Comparison of ENCODE assay signal across 7 mouse cellular contexts in the genomic region with DNA sequence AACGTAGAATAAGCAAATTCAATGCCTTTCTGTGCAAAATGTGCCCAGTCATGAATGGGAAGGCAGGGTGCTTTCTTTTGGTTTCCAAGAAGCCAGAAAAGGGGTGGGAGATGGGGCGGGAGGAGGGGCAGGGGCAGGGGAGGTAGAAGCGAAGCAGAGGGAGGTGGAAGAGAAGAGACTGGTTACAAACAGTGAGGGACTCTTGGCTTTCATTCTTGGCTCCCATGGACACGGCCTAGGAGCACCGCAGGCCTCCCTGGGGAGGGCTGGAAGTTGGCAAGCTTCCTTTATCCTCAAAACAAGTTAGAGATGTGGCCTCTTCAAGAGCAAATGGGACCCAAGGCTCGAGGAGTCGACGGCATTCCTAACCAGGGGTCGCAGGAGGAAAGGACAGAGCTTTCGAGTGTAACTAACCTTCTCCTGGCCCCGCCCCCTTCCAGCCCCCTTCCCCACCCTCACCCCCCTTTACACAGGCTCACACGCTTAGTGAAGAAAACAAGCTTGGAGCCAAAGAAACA. TPM values are rescaled to one million over a fixed set of nuclear protein-coding genes. Genes with fewer than 3 reads are reported as not detected.
A peak's percentile ranks its signal among the peaks of the same experiment; 100 is the strongest.
DNase-seq lines count a peak whose midpoint lies in the region; ATAC-seq and TF ChIP-seq lines count a peak whose summit lies in the region.

Gene Ccdc190, plus strand, starts transcription at position 195 of the 518 bp plus-strand sequence.

- no peak for TF ChIP-seq CTCF in brain, embryonic 14.5 days (IDR thresholded peaks at IDR 0.05; ENCODE audit: borderline replicate concordance, extremely low read depth, insufficient read depth, insufficient read length)
- TF ChIP-seq CTCF in stomach, postnatal 0 days (IDR thresholded peaks at IDR 0.05; ENCODE audit: low read depth), result no peak

- peak within 1 kb of the TSS; percentile 29 for H3K4me2 ChIP-seq in heart, embryonic 11.5 days
- peak within 1 kb of the TSS; percentile 47 for H3K4me2 ChIP-seq in limb, embryonic 13.5 days (replicated peaks)
- peak within 1 kb of the TSS; percentile 39 for H3K4me2 ChIP-seq in stomach, postnatal 0 days (replicated peaks; ENCODE audit: low read depth)

- 24% methylated on average over 12 of the region's 12 CpGs for WGBS in heart, embryonic 11.5 days (ENCODE audit: insufficient replicate concordance)
- WGBS in limb, embryonic 13.5 days, result 29% methylated on average over 12 of the region's 12 CpGs
- WGBS in stomach, postnatal 0 days, result 24% methylated on average over 12 of the region's 12 CpGs

- H3K27ac ChIP-seq in heart, embryonic 11.5 days (ENCODE audit: low read depth, low read length), result no peak within 1 kb of the TSS
- H3K27ac ChIP-seq in limb, embryonic 13.5 days, result no peak within 1 kb of the TSS
- H3K27ac ChIP-seq in stomach, postnatal 0 days (replicated peaks), result no peak within 1 kb of the TSS

- TF ChIP-seq EP300 in stomach, postnatal 0 days (optimal IDR thresholded peaks at IDR 0.05), result no peak

- H3K9me3 ChIP-seq in heart, embryonic 11.5 days (replicated peaks; ENCODE audit: control insufficient read depth, low read length), result no peaks in the 10 kb centered on the region
- H3K9me3 ChIP-seq in limb, embryonic 13.5 days, result no peaks in the 10 kb centered on the region
- H3K9me3 ChIP-seq in stomach, postnatal 0 days (ENCODE audit: control insufficient read depth, low read length), result no peaks in the 10 kb centered on the region

- no peak within 1 kb of the TSS for H3K9ac ChIP-seq in heart, embryonic 11.5 days (ENCODE audit: low read depth, low read length)
- no peak within 1 kb of the TSS for H3K9ac ChIP-seq in limb, embryonic 13.5 days
- 0 out of 2 replicates have a peak within 1 kb of the TSS, but pooled peaks have one; percentile 13 for H3K9ac ChIP-seq in stomach, postnatal 0 days (ENCODE audit: low read length)

- no peaks in the 10 kb centered on the region for H3K4me1 ChIP-seq in heart, embryonic 11.5 days (ENCODE audit: control insufficient read depth, insufficient read depth, low read length)
- 0 out of 2 replicates have a peak, but pooled peaks cover 6% of the 10 kb centered on the region for H3K4me1 ChIP-seq in limb, embryonic 13.5 days
- no peaks in the 10 kb centered on the region for H3K4me1 ChIP-seq in stomach, postnatal 0 days (replicated peaks; ENCODE audit: control insufficient read depth, insufficient read depth)

- TF ChIP-seq POLR2A in brain, embryonic 14.5 days (IDR thresholded peaks at IDR 0.05; ENCODE audit: borderline replicate concordance, extremely low read depth, insufficient read depth, insufficient read length, poor library complexity, severe bottlenecking), result no peak

- no peaks in the 10 kb centered on the region for H3K36me3 ChIP-seq in heart, embryonic 11.5 days (ENCODE audit: control insufficient read depth, insufficient read depth, low read length)
- no peaks in the 10 kb centered on the region for H3K36me3 ChIP-seq in limb, embryonic 13.5 days
- no peaks in the 10 kb centered on the region for H3K36me3 ChIP-seq in stomach, postnatal 0 days (ENCODE audit: control insufficient read depth, insufficient read depth, low read length)

- H3K27me3 ChIP-seq in heart, embryonic 11.5 days (ENCODE audit: control insufficient read depth, insufficient read depth, low read length), result no peaks in the 10 kb centered on the region
- no peaks in the 10 kb centered on the region; the same call in 1 of the 2 replicates for H3K27me3 ChIP-seq in limb, embryonic 13.5 days
- no peaks in the 10 kb centered on the region for H3K27me3 ChIP-seq in stomach, postnatal 0 days (ENCODE audit: control insufficient read depth, insufficient read depth, low read length)

- no peak for ATAC-seq in heart, embryonic 11.5 days (replicated peaks; ENCODE audit: insufficient number of reproducible peaks, low FRiP score, low TSS enrichment)
- peak; percentile 54; the same call in 1 of the 2 replicates for ATAC-seq in limb, embryonic 13.5 days (ENCODE audit: low FRiP score, low read depth)
- ATAC-seq in stomach, postnatal 0 days (ENCODE audit: low FRiP score, low TSS enrichment), result peak; percentile 53; the same call in 1 of the 2 replicates
- no peak for ATAC-seq in activated CD4-positive, CD25-positive, alpha-beta regulatory T cell, adult 4 months

- peak; percentile 12 for DNase-seq in R1 (ENCODE audit: low read depth, low spot score)
- peak; percentile 82 for DNase-seq in brain, embryonic 14.5 days (ENCODE audit: low read depth)
- DNase-seq in kidney, adult 9 months, result peak; percentile 14
- no peak for DNase-seq in stomach, postnatal 0 days (ENCODE audit: low spot score)

- H3K4me3 ChIP-seq in heart, embryonic 11.5 days (ENCODE audit: low read depth, low read length), result no peak within 1 kb of the TSS
- H3K4me3 ChIP-seq in limb, embryonic 13.5 days, result peak within 1 kb of the TSS; percentile 13
- no peak within 1 kb of the TSS for H3K4me3 ChIP-seq in stomach, postnatal 0 days (ENCODE audit: low read depth, low read length)

RNA-seq across cellular contexts. Expression of gene Ccdc190, which starts in this region (rescaled TPM):
- polyA plus RNA-seq in brain, embryonic 14.5 days (2012; rRNA removed), result 6.3 and 8.5 TPM in 2 replicates
- not detected in 2 replicates for polyA plus RNA-seq in heart, embryonic 11.5 days (2014; fragmentation: Nextera tagmentation; extraction: Ambion mirVana)
- polyA plus RNA-seq in limb, embryonic 13.5 days (2015; fragmentation: Nextera tagmentation; extraction: Ambion mirVana), result 0.10 and 0.17 TPM in 2 replicates
- 0.08 and 0.11 TPM in 2 replicates for polyA plus RNA-seq in stomach, postnatal 0 days (2015; fragmentation: Nextera tagmentation; extraction: Ambion mirVana)
- not detected for polyA plus RNA-seq in activated CD4-positive, CD25-positive, alpha-beta regulatory T cell, adult 4 months (2017; shearing (Covaris generic))

Comparison
In these comparisons a context has a peak if more than half of its experiments do, and no peak if none do; other contexts are left out.
1. Peak in ATAC-seq, H3K4me3 ChIP-seq and H3K4me2 ChIP-seq in limb, embryonic 13.5 days; RNA of the gene not detected or under 1 TPM.
2. Peak in ATAC-seq, H3K9ac ChIP-seq and H3K4me2 ChIP-seq in stomach, postnatal 0 days; RNA of the gene not detected or under 1 TPM.